Comparison of ENCODE assay signal across 15 mouse cellular contexts in genomic region chr16:93578346-93579005, GRCm38 (mm10). TPM values are rescaled to one million over a fixed set of nuclear protein-coding genes. Genes with fewer than 3 reads are reported as not detected.
"Had no signal": no experiment of that assay in that cellular context is flagged by ENCODE, and none has a peak within 500 bp of the region (broad histone marks: within the 10 kb centered on the region; RNA-seq: fewer than 3 reads in every experiment).

No protein-coding gene starts in this region.

- H3K36me3 ChIP-seq: intestine, embryonic 15.5 days; limb, embryonic 10.5 days; liver, embryonic 13.5 days; lung, embryonic 15.5 days had no signal

- ATAC-seq: intestine, embryonic 15.5 days; liver, postnatal 0 days; midbrain, embryonic 16.5 days had no signal

- H3K27ac ChIP-seq: intestine, embryonic 15.5 days; left cerebral cortex, adult 2 months; limb, embryonic 10.5 days; liver, embryonic 13.5 days; lung, embryonic 15.5 days; midbrain, embryonic 12.5 days had no signal

- H3K4me2 ChIP-seq: intestine, embryonic 15.5 days; liver, embryonic 13.5 days; lung, embryonic 15.5 days; midbrain, embryonic 12.5 days had no signal

- H3K4me3 ChIP-seq: intestine, embryonic 15.5 days; left cerebral cortex, adult 2 months; limb, embryonic 10.5 days; liver, embryonic 13.5 days; lung, embryonic 15.5 days; midbrain, embryonic 12.5 days had no signal

- H3K4me1 ChIP-seq: liver, embryonic 13.5 days; midbrain, embryonic 12.5 days had no signal

- H3K9me3 ChIP-seq: intestine, embryonic 15.5 days; limb, embryonic 10.5 days; liver, embryonic 13.5 days; lung, embryonic 15.5 days; midbrain, embryonic 12.5 days had no signal

- DNase-seq: liver, embryonic 13.5 days; liver, postnatal 0 days; right cerebral cortex, postnatal 14 days; thymus, postnatal 14 days had no signal

- H3K9ac ChIP-seq: intestine, embryonic 15.5 days; liver, embryonic 13.5 days; liver, postnatal 0 days; lung, embryonic 15.5 days; midbrain, embryonic 12.5 days had no signal

- H3K27me3 ChIP-seq: liver, embryonic 13.5 days; lung, embryonic 15.5 days; midbrain, embryonic 12.5 days had no signal

RNA-seq across cellular contexts. Expression of gene Gm5678, which starts 49.4 kb away (rescaled TPM):
- total RNA-seq: megakaryocyte-erythroid progenitor cell, adult 5-6 weeks had no signal
- polyA plus RNA-seq: intestine, embryonic 15.5 days; large intestine, adult 2 months; limb, embryonic 10.5 days; limb, embryonic 14.5 days; liver, embryonic 13.5 days; liver, postnatal 0 days; lung, embryonic 15.5 days; midbrain, embryonic 12.5 days; midbrain, embryonic 16.5 days; neural tube, embryonic 14.5 days; small intestine, adult 2 months had no signal
